Mouse (Mus musculus) neural tube, embryonic 14.5 days (tissue): ENCODE results near the gene Fkbp7. TPM values are rescaled to one million over a fixed set of nuclear protein-coding genes. Genes with fewer than 3 reads are reported as not detected.
A peak's percentile ranks its signal among the peaks of the same experiment; 100 is the strongest.
"Not testable (repeated sequence)": the region's sequence is repeated elsewhere in the genome, so short reads cannot be mapped to it uniquely, and the experiment has no call there.

Source experiments
- ATAC-seq: fragments of 200-750 bp; cut with Nextera tagmentation; 2 replicates; pipeline ENCODE4 v1.8.0; 2017; ENCODE audit warnings: low read depth, mild to moderate bottlenecking, moderate TSS enrichment, moderate library complexity
- H3K27ac ChIP-seq: fragments of 300-500 bp; sonication (generic); 2 replicates; pipeline ENCODE4 v1.5.1; 2014; ENCODE audit warnings: low read depth, mild to moderate bottlenecking, control low read depth, low read length, moderate library complexity, mixed read lengths
- H3K27me3 ChIP-seq: fragments of 300-500 bp; sonication (generic); 2 replicates; pipeline ENCODE4 v1.6.1; 2014; ENCODE audit warnings: low read length; ENCODE audit not compliant: control insufficient read depth, insufficient read depth
- H3K36me3 ChIP-seq: fragments of 300-500 bp; sonication (generic); 2 replicates; pipeline ENCODE4 v1.6.1; 2014; ENCODE audit warnings: low read length, mixed read lengths; ENCODE audit not compliant: control insufficient read depth, insufficient read depth
- H3K4me1 ChIP-seq: fragments of 300-500 bp; sonication (generic); 2 replicates; pipeline ENCODE4 v1.6.1; 2014; ENCODE audit warnings: low read length; ENCODE audit not compliant: control insufficient read depth, insufficient read depth
- H3K4me2 ChIP-seq: fragments of 300-500 bp; sonication (generic); 2 replicates; pipeline ENCODE4 v1.6.1; 2014; ENCODE audit warnings: mild to moderate bottlenecking, low read depth, low read length, control low read depth
- H3K4me3 ChIP-seq: fragments of 300-500 bp; sonication (generic); 2 replicates; pipeline ENCODE4 v1.5.1; 2014; ENCODE audit warnings: low read depth, low read length, control low read depth, mixed read lengths
- H3K9ac ChIP-seq: fragments of 300-500 bp; sonication (generic); replicated peaks from 2 replicates; pipeline ENCODE4 v1.6.1; 2014; ENCODE audit warnings: low read depth, mild to moderate bottlenecking, control low read depth, low read length, mixed read lengths
- H3K9me3 ChIP-seq: fragments of 300-500 bp; sonication (generic); 2 replicates; pipeline ENCODE4 v1.6.1; 2016; ENCODE audit warnings: low read length; ENCODE audit not compliant: control insufficient read depth
- WGBS: fragments of 180-500 bp; shearing (Covaris S2); extraction: QIAGEN DNeasy Blood & Tissue Kit; methylation state at CpG from one replicate; pipeline ENCODE4 v1.1.7; 2014; 5-methylcytosine and 5-hydroxymethylcytosine counted together
- polyA plus RNA-seq: library from polyadenylated mRNA; unstranded; fragments of >200 nt; fragmentation: Nextera tagmentation; extraction: Ambion mirVana; gene quantifications from 2 replicates; pipeline ENCODE4 v1.2.1, GENCODE M21; 2014

The Fkbp7 gene
- polyA plus RNA-seq, 1 experiment from 2014 or later = 9.0 TPM

DNA sequence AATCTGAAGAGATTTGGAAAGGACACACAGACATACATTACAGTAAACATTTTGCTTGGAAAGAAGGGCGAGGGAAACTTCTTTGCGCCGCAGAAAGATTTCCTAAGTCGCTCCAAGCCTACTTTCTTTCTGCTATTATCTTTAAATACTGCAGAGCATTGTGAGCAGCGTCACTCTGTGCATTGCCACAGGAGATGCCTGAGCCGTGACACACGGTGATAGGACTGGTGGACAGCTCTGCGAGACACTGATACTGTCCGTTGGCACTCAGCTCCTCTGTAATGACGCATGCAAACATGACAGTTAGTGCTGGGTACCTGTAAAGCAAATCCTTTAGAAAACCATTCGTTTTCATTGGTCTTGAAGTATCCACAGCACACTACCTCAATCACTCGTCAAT lies 42.6 kb downstream of the Fkbp7 start:
- ATAC-seq = no peak
- 96% methylated on average over 12 of the region's 12 CpGs for WGBS

DNA sequence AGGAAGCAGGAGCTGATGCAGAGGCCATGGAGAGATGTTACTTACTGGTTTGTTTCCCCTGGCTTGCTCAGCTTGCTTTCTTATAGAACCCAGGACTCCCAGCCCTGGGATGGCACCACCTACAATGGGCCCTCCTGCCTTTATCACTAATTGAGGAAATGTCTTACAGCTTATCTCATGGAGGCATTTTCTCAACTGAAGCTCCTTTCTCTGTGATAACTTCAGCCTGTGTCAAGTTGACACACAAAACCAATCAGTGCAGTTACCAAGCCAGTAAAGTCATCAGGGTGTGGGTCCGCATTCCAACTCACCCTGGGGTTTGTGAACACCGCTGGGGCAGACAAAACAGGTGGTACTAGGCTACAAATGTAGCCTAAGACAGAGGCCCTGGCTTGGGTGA lies 50.6 kb downstream of the Fkbp7 start:
- not testable (repeated sequence) for H3K27ac ChIP-seq, H3K9ac ChIP-seq, H3K4me1 ChIP-seq, ATAC-seq, H3K9me3 ChIP-seq, H3K4me2 ChIP-seq, H3K4me3 ChIP-seq, H3K27me3 ChIP-seq, H3K36me3 ChIP-seq
- WGBS = 92% methylated on average over 2 of the region's 2 CpGs

More for the DNA sequence above, 42.6 kb downstream of the Fkbp7 start:
- Histone ChIP-seq H3K4me1 (no peaks in the 10 kb centered on the region), H3K9ac (no peak overlapping the region), H3K4me3 (no peak overlapping the region), H3K4me2 (no peak overlapping the region), H3K36me3 (peaks cover 45% of the 10 kb centered on the region), H3K27me3 (no peaks in the 10 kb centered on the region), H3K9me3 (no peaks in the 10 kb centered on the region), H3K27ac (no peak overlapping the region)

DNA sequence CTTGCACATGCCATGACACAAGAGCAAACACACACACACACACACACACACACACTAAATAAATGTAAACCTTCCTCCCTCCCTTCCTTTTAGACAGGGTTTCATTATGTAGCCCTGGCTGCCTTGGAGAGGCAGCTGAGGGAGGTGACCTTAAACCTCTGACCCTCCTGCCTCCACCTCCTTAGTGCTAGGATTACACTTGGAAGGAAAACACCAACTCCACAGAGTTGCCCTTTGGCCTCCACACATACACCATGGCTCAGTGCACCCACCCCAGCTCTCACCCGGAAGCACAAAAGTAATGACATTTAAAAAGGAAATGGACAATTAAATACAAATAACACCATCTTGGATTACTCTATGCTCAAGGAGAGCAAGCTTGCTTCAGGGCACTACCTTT lies 51.2 kb downstream of the Fkbp7 start:
- no peaks in the 10 kb centered on the region for H3K36me3 ChIP-seq
- no peaks in the 10 kb centered on the region for H3K4me1 ChIP-seq
- no peak overlapping the region for H3K9ac ChIP-seq
- ATAC-seq = no peak
- no peak overlapping the region for H3K4me3 ChIP-seq
- WGBS = 70% methylated on average over 1 of the region's 1 CpGs
- H3K9me3 ChIP-seq = no peaks in the 10 kb centered on the region
- no peak overlapping the region for H3K4me2 ChIP-seq
- H3K27ac ChIP-seq = no peak overlapping the region
- H3K27me3 ChIP-seq = no peaks in the 10 kb centered on the region

DNA sequence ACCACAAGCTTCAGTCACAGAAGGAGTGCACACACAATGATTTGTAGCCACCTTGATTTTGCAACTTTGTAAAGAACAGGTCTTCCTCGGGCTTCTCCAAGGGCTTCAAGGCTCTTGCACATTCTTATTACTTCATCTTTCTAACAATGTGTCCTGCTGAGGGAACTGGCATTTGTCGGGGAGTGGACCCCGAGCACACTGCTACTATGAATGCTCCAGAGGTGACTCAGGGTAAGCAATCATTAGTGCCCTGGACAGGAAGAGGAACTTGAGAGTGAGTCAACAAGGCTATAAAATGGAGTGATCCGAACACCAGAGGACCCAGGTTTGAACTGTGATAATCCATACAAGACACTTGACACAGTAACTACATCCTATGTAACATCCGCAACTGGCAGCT lies 52.7 kb downstream of the Fkbp7 start:
- 91% methylated on average over 5 of the region's 5 CpGs for WGBS
- Histone ChIP-seq H3K4me1 (no peaks in the 10 kb centered on the region), H3K27me3 (no peaks in the 10 kb centered on the region), H3K27ac (no peak overlapping the region), H3K9me3 (no peaks in the 10 kb centered on the region), H3K9ac (no peak overlapping the region), H3K36me3 (no peaks in the 10 kb centered on the region), H3K4me3 (no peak overlapping the region), H3K4me2 (no peak overlapping the region)
- no peak for ATAC-seq

DNA sequence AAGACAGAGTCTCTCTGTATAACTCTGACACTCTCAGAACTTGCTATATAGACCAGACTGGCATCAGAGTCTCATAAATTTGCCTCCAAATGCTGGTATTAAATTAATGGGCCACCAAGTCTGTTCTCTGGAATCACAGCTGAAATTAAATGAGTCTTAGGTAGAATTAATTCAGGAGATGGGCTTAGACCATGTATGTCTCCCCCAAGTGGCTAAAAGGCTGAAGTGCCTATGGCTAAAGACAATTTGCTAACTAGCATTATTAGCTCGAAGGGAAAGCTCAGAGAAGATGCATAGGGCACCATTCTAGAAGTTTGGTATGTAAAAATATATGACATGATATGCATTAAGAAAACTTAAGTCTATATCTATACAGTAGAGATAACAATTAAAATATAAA lies 54.8 kb downstream of the Fkbp7 start:
- ATAC-seq = peak; percentile 46; the same call in 1 of the 2 replicates
- Histone ChIP-seq H3K27me3 (no peaks in the 10 kb centered on the region), H3K36me3 (no peaks in the 10 kb centered on the region), H3K27ac (no peak overlapping the region), H3K4me2 (no peak overlapping the region), H3K9ac (no peak overlapping the region), H3K4me1 (no peaks in the 10 kb centered on the region), H3K4me3 (no peak overlapping the region), H3K9me3 (no peaks in the 10 kb centered on the region)
- 31% methylated on average over 1 of the region's 1 CpGs for whole genome bisulfite sequencing

Other genes with a start within 250 kb of the Fkbp7 start
- gene Prkra, start 25.1 kb downstream of the Fkbp7 start, polyA plus RNA-seq = 116 and 120 TPM in 2 replicates
- 0.73 and 0.92 TPM in 2 replicates for gene Pjvk, start 24.6 kb downstream of the Fkbp7 start, polyA plus RNA-seq
- gene Plekha3, start 2.2 kb upstream of the Fkbp7 start, polyA plus RNA-seq = 11.4 and 14.5 TPM in 2 replicates